Mouse (Mus musculus): ENCODE measurements at regions not wholly inside any gene's neighbourhood (a gene's known extent, or its start where the extent isn't known, plus 50 kb on each side); places are given as distances from the start of the nearest gene placed in this dataset.

DNA sequence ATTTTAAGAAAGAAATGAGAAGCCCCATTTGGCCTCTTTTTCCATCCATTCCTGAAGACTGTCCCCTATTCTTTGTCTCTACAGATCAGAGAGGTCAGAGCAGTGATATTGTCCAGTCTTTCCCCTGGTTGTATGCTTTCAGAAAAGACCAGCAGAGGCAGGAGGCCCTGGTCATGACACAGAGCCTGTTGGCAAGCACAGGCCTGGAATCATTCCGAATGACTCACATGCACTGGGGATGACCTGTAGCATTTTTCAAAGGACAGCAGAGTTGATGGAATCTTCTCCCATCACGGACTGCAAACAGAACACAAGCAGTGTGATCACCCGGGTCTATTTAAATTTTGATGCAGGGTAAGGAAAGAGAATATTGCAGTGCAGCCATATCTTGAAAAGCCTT, 50.2 kb upstream of the Nxt1 start:
- DNase-seq = no peak

DNA sequence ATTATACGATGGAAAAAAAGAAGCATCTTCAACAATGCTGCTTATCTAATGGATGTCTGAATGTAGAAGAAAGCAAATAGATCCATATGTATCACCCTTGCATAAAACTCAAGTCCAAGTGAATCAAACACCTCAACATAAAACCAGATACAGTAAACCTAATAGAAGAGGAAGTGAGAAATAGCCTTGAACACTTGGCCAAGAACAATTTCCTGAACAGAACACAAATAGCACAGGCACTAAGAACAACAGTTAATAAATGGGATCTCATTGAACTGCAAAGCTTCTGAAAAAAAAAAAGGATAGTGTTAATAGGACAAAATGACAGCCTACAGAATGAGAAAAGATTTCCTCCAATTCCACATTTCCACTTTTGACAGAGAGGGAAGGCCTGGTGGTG, 60.5 kb upstream of the Nxt1 start:
- DNase-seq = no peak

GRCm38 (mm10) chr2:148605425-148605930, 66.9 kb upstream of the Nxt1 start:
- no peak for DNase-seq

- DNase-seq = no peak
These were observed 68.5 kb upstream of the Nxt1 start for GRCm38 (mm10) chr2:148603951-148604350.

GRCm38 (mm10) chr2:148603315-148603714, 69.1 kb upstream of the Nxt1 start:
- no peak for DNase-seq

DNA sequence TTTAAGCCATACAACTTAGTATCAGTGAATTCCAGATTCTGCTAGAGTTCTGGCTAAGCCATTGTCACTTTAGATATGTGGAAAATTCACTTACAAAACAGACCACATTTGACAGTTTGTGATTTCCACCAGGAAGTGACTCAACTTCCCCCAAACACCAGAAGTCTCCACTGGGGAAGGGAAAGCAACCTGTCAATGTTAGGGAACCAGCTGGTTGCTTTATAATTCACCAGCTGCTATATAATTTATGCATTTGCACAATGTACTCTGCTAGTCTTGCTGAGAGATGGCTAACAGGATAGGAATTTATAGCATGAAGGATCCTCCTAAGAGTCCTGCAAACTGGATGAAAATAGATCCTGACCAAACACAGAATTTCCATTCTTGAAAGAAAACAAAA, 72.9 kb upstream of the Nxt1 start:
- no peak for DNase-seq

GRCm38 (mm10) chr2:148596966-148597365, 75.4 kb upstream of the Nxt1 start:
- no peak for DNase-seq

GRCm38 (mm10) chr2:148585721-148586335, 86.6 kb upstream of the Nxt1 start:
- no peak for DNase-seq

- DNase-seq = no peak
These were observed 90.2 kb upstream of the Nxt1 start for GRCm38 (mm10) chr2:148582208-148582607.

DNA sequence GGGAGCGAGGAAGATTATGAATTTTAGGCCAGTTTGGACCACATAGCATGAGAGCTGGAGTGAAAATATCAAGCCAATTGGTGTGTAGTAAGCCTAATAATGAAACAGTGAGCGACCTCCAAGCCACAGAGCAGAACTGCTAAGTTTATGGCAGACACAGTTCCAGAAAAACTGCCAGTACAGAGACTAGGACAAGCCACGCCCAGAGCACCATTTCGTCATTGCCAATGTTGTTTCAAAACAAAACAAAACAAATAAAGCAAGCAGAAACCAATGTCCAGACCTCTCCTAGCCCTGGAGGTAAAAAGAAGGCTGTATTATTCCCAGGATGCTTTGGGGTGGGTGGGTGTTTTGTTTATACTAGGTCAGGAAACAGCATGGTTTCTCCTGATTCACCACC, 90.7 kb upstream of the Nxt1 start:
- no peak for DNase-seq

DNA sequence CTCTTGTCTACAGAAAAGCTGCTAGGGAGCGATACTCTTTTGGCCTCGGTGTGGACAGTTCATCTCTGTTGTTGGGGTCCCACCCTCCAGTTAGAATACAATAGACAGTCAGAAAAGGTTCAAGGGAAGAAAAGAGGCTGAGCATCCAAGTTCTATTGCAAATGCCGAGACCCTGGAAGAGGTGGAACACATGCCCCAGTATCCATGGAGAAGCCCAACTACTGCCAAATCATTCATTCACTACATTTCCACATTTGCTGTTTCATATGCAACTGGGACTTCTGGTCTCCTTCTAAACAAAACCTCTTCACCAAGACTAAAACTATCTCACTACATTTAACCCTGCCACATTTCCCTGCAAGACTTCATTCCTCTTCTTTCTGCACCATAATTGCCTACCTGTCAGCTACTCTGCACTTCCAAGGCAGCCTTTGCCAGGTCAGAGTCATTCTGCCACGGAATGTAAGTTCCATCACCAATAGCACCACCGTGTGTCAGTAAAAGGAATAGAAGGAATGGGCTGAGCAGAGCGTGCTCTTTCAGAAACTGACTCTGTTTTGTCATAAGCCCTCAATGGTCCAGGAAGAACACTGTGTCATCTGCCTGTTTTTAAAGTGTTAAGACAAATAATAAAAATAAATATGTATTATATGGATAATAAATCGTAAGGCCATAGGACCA, 92.0 kb upstream of the Nxt1 start:
- peak in 1 of 2 experiments; percentile 7 for DNase-seq

- no peak for DNase-seq
These were observed 92.8 kb upstream of the Nxt1 start for GRCm38 (mm10) chr2:148579564-148579963.

GRCm38 (mm10) chr2:148579027-148579426, 93.4 kb upstream of the Nxt1 start:
- DNase-seq = no peak

GRCm38 (mm10) chr2:148578176-148578575, 94.2 kb upstream of the Nxt1 start:
- no peak for DNase-seq

GRCm38 (mm10) chr2:148575433-148575832, 97.0 kb upstream of the Nxt1 start:
- no peak for DNase-seq

DNA sequence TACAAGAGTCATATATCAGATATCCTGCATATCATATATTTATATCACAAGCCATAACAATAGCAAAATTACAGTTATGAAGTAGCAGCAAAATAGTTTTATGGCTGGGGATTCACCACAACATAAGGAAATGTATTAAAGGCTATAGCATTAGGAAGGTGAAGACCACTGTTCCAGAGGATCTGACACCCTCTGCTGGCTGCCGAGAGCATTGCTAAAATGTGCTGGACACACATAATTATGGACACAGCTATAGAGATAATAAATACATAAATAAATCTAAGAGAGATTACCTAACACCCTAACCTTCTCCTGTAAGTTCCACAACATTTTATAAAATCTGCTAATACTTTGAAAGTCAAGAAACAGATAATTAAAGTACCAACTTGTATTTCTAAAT, 100.2 kb upstream of the Nxt1 start:
- peak; percentile 22 to 23 for DNase-seq

DNA sequence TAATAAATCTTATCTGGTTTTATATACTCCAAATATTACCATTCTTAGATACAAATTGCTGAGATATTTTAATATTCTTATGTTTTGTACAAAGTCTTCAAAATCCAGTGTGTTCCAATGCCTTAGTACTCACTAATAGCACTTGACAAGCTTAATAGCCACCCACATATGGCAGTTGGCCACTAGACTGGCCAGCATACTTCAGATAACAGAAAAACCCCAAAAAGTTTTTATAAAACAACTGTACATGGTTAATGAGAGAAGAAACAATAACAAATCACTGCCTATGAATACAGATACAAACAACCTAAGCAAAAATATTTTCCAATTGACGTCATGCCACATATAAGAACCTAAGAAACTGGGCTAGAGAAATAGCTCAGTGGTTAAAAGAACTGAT, 100.8 kb upstream of the Nxt1 start:
- DNase-seq = no peak

- DNase-seq = no peak
These were observed 101.4 kb upstream of the Nxt1 start for GRCm38 (mm10) chr2:148571018-148571417.

GRCm38 (mm10) chr2:148567930-148568481, 104.4 kb upstream of the Nxt1 start:
- no peak for DNase-seq

- DNase-seq = no peak
These were observed 109.0 kb upstream of the Nxt1 start for GRCm38 (mm10) chr2:148563390-148563789.

GRCm38 (mm10) chr2:148562041-148562440, 110.4 kb upstream of the Nxt1 start:
- no peak for DNase-seq

DNA sequence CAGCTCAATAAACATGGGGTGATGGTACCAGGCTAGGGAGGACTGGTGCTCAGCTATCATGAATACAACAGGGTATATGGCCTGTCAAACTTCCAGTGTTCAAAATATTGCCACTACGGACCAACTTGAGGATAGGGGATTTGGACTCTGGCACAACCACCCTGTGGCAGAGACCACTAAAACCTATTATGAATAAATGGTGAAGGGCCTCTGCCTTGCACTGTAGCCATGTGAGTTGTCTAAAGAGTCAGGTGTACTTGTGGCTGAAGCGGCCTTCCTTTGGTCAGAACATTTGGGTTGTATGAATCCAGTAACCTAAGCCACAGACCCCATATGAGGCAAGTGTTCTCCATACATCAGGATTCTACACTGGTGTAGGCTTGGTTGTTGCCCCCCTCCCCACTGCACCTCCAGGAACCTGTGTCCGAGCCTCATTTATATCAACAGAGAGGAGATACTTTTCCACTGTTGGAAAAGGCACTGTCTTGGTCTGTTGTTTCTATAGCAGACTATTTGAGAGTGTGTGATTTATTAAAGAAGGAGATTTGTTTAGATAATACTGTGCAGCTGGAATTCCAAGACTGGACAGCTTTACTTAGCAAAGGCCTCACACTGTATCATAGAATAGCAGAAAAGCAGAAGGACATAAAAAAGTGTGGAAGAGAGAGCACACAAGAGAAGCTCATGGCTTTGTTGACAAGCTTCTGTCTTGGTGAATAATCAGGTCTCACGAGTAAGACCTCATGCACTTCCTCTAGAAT, 112.2 kb upstream of the Nxt1 start:
- no peak for DNase-seq

GRCm38 (mm10) chr2:148559376-148559775, 113.0 kb upstream of the Nxt1 start:
- DNase-seq = no peak

GRCm38 (mm10) chr2:148558365-148558764, 114.0 kb upstream of the Nxt1 start:
- DNase-seq = no peak

Data from thymus, postnatal 36 days (tissue).